Mouse (Mus musculus): Measurements from ENCODE around the gene Erbb2.

DNA sequence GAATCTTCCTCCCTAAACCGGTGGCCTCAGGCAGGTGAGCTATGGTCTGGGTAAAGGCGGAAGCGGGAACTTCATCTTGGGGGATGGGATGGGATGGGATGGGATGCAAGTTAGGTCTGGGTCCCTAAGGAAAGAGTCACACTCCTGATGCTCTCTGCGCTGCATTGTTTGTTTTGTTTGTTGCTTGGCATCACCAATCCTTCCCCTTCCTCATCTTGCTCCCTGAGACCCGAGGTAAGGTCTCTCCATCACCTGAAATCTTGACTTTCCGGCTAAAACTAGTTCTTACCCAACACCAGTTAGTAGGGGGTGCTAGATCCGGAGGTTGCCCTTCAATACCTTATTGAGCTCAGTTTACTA is 35.2 kb downstream of the Erbb2 start:
- TF ChIP-seq CTCF (IDR thresholded peaks at IDR 0.05; ENCODE audit: low read depth) (no peak), EP300 (IDR thresholded peaks at IDR 0.05; ENCODE audit: low read depth) (no peak)

All from liver, postnatal 0 days (tissue).